Mouse (Mus musculus) lung, adult 2 months (tissue): ENCODE measurements around the gene Mindy4. TPM values are rescaled to one million over a fixed set of nuclear protein-coding genes. Genes with fewer than 3 reads are reported as not detected.

Experiments
- DNase-seq: peaks from one replicate; pipeline ENCODE4 v3.0.0; 2022
- H3K4me1 ChIP-seq: fragments of 200-500 bp; 2 replicates; pipeline ENCODE4 v1.6.1; 2011; ENCODE audit warnings: low read length; ENCODE audit not compliant: control insufficient read depth, insufficient read depth
- H3K4me3 ChIP-seq: fragments of 200-500 bp; replicated peaks from 2 replicates; pipeline ENCODE3; 2011; ENCODE audit warnings: low read depth, mild to moderate bottlenecking, control low read depth, low read length; ENCODE audit errors: extremely low read depth
- CTCF ChIP-seq: fragments of 200-500 bp; IDR thresholded peaks from 2 replicates; pipeline ENCODE4 v1.5.1; 2011; ENCODE audit warnings: mild to moderate bottlenecking, low read length, control low read depth; ENCODE audit not compliant: insufficient read depth
- POLR2A ChIP-seq: fragments of 200-500 bp; IDR thresholded peaks from 2 replicates; pipeline ENCODE4 v1.6.1; 2011; ENCODE audit warnings: low read depth, mild to moderate bottlenecking, control low read depth, low read length, borderline replicate concordance; ENCODE audit errors: extremely low read depth
- WGBS: fragments of 180-500 bp; shearing (Covaris S2); methylation state at CpG from one replicate; pipeline ENCODE4 v1.1.7; 2018; 5-methylcytosine and 5-hydroxymethylcytosine counted together
- polyA plus RNA-seq: library from polyadenylated mRNA; depleted of rRNA; stranded (reverse); fragments of >200 nt; gene quantifications from 2 replicates; pipeline ENCODE4 v1.2.3, GENCODE M21; 2012; rRNA removed

Gene Mindy4
- polyA plus RNA-seq, 1 experiment: 35.7 TPM

- DNase-seq: no peak
- WGBS: 79% methylated on average over 4 of the region's 4 CpGs
- peaks cover 10% of the 10 kb centered on the region for H3K4me1 ChIP-seq
- TF ChIP-seq CTCF (no peak), POLR2A (no peak)
- H3K4me3 ChIP-seq: no peak overlapping the region
Observed at GRCm38 (mm10) chr6:55354456-55355117, 151.4 kb downstream of the Mindy4 start.

- 46% methylated on average over 7 of the region's 7 CpGs for WGBS
- no peak overlapping the region for H3K4me3 ChIP-seq
- no peak for DNase-seq
- peaks cover 10% of the 10 kb centered on the region for H3K4me1 ChIP-seq
- no peak for TF ChIP-seq CTCF
- no peak for TF ChIP-seq POLR2A
Observed at GRCm38 (mm10) chr6:55355575-55355974, 152.4 kb downstream of the Mindy4 start.

GRCm38 (mm10) chr6:55356017-55356703, 153.0 kb downstream of the Mindy4 start:
- DNase-seq: no peak
- TF ChIP-seq CTCF: no peak
- no peak for TF ChIP-seq POLR2A
- WGBS: 34% methylated on average over 5 of the region's 5 CpGs
- no peak overlapping the region for H3K4me3 ChIP-seq
- H3K4me1 ChIP-seq: peaks cover 10% of the 10 kb centered on the region

- 67% methylated on average over 5 of the region's 5 CpGs for WGBS
- Histone ChIP-seq H3K4me3 (no peak overlapping the region), H3K4me1 (peaks cover 10% of the 10 kb centered on the region)
- no peak for DNase-seq
- TF ChIP-seq CTCF (no peak), POLR2A (no peak)
Observed at GRCm38 (mm10) chr6:55356976-55357635, 153.9 kb downstream of the Mindy4 start.

- no peak overlapping the region for H3K4me3 ChIP-seq
- TF ChIP-seq CTCF: no peak
- TF ChIP-seq POLR2A: no peak
- H3K4me1 ChIP-seq: peaks cover 10% of the 10 kb centered on the region
- DNase-seq: no peak
- 34% methylated on average over 6 of the region's 6 CpGs for WGBS
Observed at GRCm38 (mm10) chr6:55357636-55358031, 154.5 kb downstream of the Mindy4 start.

- no peak for DNase-seq
- 22% methylated on average over 2 of the region's 2 CpGs for WGBS
- H3K4me1 ChIP-seq: peaks cover 10% of the 10 kb centered on the region
- TF ChIP-seq CTCF: peak; percentile 62
- no peak for TF ChIP-seq POLR2A
- H3K4me3 ChIP-seq: no peak overlapping the region
Observed at GRCm38 (mm10) chr6:55358731-55359143, 155.6 kb downstream of the Mindy4 start.

GRCm38 (mm10) chr6:55362663-55363062, 159.5 kb downstream of the Mindy4 start:
- Histone ChIP-seq H3K4me1 (peaks cover 2% of the 10 kb centered on the region), H3K4me3 (no peak overlapping the region)
- no peak for TF ChIP-seq CTCF
- TF ChIP-seq POLR2A: no peak
- 79% methylated on average over 1 of the region's 1 CpGs for WGBS
- no peak for DNase-seq

- Histone ChIP-seq H3K4me1 (no peaks in the 10 kb centered on the region), H3K4me3 (no peak overlapping the region)
- DNase-seq: no peak
- TF ChIP-seq CTCF (no peak), POLR2A (no peak)
Observed at GRCm38 (mm10) chr6:55367126-55367525, 163.9 kb downstream of the Mindy4 start.

Other genes starting within 250 kb of the Mindy4 start
- gene Nod1, start 230.8 kb upstream of the Mindy4 start, polyA plus RNA-seq: 66.0 and 85.2 TPM in 2 replicates
- 1.4 and 2.4 TPM in 2 replicates for gene Ggct, start 210.4 kb upstream of the Mindy4 start, polyA plus RNA-seq
- gene Gars, start 165.4 kb upstream of the Mindy4 start, polyA plus RNA-seq: 26.7 and 32.4 TPM in 2 replicates
- 1.3 and 4.9 TPM in 2 replicates for gene Crhr2, start 70.4 kb upstream of the Mindy4 start, polyA plus RNA-seq
- 1,586 and 1,614 TPM in 2 replicates for gene Inmt, start 28.3 kb upstream of the Mindy4 start, polyA plus RNA-seq
- gene Aqp1, start 133.0 kb downstream of the Mindy4 start, polyA plus RNA-seq: 1,047 and 1,116 TPM in 2 replicates
- not detected in 2 replicates for gene Ghrhr, start 172.9 kb downstream of the Mindy4 start, polyA plus RNA-seq
- gene Adcyap1r1, start 248.6 kb downstream of the Mindy4 start, polyA plus RNA-seq: 2.9 and 3.9 TPM in 2 replicates